Mouse (Mus musculus): ENCODE measurements around the gene Tctex1d2.
"Not testable (repeated sequence)": the region's sequence is repeated elsewhere in the genome, so short reads cannot be mapped to it uniquely, and the experiment has no call there.

Tctex1d2 gene

GRCm38 (mm10) chr16:32433138-32433537 lies 13.6 kb downstream of the Tctex1d2 start:
- no peak for DNase-seq

DNA sequence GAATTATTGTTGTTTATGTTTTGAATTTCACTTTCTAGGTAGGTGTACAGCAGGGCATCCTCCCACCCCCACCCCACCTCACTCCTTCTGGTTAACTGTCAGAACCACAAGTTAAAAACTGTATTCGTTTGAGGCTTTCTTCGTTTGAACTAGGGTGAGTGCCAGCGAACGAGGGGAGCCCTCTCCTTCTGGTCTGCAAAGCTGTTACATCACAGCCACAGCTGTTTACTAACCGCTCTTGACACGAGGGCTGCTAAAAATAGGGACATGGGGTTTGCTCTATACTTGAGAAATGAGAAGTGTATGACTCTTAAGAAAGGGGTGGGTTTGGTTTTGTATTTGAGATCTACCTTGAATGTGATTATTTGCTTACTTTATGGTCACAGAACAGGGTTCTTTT lies 14.6 kb downstream of the Tctex1d2 start:
- no peak for DNase-seq

- no peak for DNase-seq
Measured at GRCm38 (mm10) chr16:32434691-32435090, 15.2 kb downstream of the Tctex1d2 start.

GRCm38 (mm10) chr16:32436657-32437056 lies 17.2 kb downstream of the Tctex1d2 start:
- no peak for DNase-seq

DNA sequence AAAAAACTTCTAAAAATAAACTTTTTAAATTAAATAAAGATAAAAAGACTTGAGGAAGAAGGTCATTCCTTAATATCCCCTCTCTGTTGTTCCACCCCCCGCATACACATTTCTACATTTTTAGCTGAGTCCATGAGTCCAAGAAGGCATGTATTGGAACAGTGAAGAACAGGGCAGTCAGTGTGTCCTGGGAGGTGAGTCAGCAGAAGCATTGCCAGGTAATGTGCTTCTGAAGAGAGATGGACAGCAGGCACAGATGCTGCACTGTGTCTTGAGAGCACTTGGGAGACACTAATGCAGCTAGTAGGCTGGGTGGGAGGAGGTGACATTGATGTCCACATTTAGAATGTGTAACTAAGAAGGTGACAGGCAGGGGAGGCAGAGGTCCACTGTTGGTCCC lies 17.8 kb downstream of the Tctex1d2 start:
- no peak for DNase-seq

GRCm38 (mm10) chr16:32441432-32441831 lies 21.9 kb downstream of the Tctex1d2 start:
- no peak for DNase-seq

GRCm38 (mm10) chr16:32444615-32445014 lies 25.1 kb downstream of the Tctex1d2 start:
- DNase-seq, result not testable (repeated sequence)

DNA sequence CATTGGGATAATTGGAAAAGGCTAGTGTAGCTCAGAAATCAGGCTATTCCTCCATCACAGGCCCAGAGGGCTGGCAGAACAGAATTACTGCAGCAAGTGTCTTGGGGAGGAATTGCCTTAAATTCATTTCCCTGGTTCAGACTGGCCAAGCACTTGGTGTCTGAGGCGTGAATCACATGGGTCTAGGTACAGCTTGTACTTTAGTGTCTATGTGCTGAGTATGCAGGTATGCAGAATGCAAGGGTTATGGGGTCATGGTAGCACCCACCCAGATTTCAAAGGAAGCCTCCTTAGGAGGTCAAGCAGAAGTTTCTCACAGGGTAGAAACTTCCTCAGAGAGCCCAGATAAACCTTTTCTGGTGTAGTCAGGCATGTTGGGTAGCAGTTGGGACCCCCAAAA lies 26.1 kb downstream of the Tctex1d2 start:
- no peak for DNase-seq

DNA sequence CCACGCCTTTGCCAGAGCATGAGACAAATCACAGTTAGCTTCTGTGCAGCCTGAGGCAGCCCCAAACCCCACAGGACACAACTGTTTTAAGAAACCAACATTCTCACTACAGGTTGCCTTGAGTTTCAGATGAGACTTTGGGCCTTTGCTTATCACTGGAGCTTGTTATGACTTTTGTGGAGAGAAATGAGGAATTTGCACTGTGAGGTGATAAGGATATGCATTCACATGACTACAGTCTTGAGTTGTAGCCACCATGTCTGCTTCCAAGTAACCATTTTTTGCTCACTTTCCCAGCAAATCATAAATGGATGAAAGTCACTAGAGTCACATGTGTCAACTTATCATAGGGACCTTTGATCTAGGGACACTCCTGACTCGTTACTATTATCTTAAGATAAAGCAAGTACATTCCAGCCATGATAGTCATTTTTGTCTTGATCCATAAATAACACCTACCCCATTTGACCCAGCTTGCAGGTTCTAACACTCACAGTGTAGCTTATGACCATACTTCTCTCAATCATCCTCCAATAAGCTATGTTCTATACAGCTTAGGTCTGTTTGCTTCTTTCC lies 27.1 kb downstream of the Tctex1d2 start:
- no peak for DNase-seq

- no peak for DNase-seq
Measured at GRCm38 (mm10) chr16:32449665-32450064, 30.2 kb downstream of the Tctex1d2 start.

DNA sequence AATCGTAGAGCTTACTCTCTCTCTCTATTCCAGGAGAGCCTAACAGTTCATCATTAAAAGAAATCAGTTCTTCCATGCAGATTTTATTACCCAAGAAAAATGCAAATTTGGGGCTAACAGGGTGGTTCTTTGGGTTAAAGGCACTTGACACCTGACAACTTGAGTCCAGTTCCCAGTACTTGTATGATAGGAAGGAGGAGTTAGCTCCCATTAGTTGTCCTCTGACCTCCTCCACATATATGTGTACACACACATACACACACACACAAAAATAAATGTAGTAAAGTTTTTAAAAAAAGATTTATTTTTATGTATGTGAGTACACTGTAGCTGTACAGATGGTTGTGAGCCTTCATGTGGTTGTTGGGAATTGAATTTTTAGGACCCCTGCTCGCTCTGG lies 30.6 kb downstream of the Tctex1d2 start:
- no peak for DNase-seq

DNA sequence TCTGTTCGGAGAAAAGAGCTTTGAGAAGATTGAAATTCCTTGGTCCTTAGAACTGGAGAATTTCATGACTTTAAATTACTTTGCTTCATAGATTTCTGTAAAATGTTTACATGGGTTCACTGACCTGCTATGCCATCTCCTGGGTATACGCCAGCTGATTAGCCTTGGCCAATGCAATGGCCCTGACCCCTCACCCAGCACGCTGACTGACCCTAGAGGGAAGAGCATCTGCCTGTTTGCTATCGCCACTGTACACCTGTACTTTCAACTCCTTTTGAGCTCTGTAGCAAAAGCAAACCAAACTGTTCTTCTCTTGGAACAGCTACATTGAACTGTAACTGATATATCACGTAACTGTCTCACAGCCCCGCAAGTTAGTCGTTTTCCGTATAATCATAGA lies 33.6 kb downstream of the Tctex1d2 start:
- no peak for DNase-seq

DNA sequence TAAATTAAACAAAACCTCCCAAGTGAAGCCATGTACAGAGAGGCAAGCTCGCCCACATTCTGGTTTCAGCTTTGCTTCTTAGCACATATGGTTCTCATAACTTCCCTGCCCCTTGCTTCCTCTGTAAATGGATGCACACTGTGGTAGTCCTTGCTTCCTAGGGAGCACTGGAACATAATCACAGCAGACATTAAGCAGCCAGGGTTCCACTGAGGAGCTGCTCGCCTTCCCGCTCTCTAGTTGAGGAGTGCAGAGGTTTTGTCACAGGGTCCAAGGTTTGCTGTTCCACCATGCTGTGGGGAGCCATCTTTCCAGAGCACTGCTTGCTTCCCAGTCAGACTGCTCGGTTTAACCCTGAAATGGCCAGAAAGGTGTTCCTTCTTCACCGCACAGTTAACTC lies 35.1 kb downstream of the Tctex1d2 start:
- DNase-seq, result no peak

DNA sequence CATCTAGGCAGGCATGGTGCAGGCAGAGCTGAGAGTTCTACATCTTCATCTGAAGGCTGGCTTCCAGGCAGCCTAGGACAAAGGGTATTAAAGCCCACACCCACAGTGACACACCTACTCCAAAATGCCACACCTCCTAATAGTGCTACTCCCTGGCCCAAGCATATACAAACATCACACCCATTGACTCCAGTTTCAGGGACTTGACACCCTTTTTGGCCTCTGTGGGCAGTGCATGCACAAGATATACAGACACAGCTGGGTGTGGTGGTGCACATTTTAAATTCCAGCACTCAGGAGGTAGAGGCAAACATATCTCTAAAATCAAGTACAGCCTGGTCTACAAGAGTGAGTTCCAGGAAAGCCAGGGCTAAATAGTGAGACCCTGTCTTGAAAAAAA lies 36.6 kb downstream of the Tctex1d2 start:
- no peak for DNase-seq

DNA sequence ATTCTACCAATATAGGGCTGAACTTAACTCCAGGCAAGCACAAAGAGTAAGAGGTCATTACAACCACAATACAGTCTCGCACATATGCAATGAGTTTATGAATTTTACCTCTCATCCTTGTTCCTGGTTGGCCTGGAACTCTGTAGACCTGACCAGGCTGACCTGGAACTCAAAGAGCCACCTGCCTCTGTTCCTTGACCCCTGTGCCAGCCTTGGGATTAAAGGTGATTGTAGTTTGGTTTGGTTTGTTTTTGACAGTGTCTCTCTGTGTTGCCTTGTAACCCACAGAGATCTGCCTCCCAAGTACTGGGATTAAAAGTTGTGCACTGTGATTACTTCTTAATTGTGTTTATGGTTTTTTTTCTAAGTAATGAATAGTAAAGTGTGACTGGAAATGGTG lies 37.3 kb downstream of the Tctex1d2 start:
- no peak for DNase-seq

GRCm38 (mm10) chr16:32457589-32458386 lies 38.3 kb downstream of the Tctex1d2 start:
- peak; percentile 60 for DNase-seq

- DNase-seq, result no peak
Measured at GRCm38 (mm10) chr16:32460518-32460917, 41.0 kb downstream of the Tctex1d2 start.

DNA sequence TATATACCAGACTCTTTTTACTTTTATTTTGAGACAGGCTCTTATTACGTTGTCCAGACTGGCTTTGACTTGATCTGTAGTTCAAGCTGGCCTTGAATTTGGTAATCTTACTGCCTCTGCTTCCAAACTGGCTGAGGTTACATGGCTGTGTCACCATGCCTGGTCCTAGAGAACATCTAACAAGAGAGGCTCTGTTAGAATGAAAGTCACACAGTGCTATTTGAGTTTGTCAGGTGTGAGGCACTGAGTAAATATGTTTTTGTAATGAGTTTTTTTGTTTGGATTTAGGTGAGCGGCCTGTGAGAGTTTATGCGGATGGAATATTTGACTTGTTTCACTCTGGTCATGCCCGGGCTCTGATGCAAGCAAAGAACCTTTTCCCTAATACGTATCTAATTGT lies 42.2 kb downstream of the Tctex1d2 start:
- no peak for DNase-seq

DNA sequence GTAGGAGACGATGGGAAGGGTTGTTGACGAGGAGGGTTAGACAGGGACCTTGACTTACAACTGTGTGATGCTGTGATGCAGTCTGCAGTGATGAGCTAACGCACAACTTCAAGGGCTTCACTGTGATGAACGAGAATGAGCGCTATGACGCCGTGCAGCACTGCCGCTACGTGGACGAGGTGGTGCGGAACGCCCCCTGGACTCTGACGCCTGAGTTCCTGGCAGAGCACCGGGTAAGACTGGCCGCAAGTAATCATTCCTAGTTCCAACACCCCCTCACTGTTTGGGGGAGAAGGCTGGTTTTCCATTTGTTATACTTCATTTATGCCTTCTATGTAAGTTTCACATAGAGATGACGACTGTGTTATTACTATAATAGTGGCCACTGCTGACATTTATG lies 43.4 kb downstream of the Tctex1d2 start:
- no peak for DNase-seq

- DNase-seq, result no peak
Measured at GRCm38 (mm10) chr16:32463426-32463825, 43.9 kb downstream of the Tctex1d2 start.

DNA sequence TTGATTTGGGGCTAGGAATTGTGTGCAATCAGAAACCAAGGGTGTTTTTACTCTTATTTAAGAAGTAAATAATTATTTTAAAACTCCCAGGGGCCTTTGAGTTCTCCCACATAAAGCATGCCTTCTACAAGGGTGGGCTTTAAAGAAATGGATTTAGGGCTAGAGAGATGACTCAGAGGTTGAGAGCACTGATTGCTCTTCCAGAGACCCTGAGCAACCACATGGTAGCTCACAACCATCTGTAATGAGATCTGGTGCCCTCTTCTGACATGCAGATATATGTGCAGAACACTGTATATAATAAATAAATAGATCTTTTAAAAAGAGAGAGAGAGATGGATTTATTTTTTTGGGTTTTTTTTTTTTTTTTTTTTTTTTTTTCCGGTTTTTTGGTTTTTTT lies 45.4 kb downstream of the Tctex1d2 start:
- no peak for DNase-seq

DNA sequence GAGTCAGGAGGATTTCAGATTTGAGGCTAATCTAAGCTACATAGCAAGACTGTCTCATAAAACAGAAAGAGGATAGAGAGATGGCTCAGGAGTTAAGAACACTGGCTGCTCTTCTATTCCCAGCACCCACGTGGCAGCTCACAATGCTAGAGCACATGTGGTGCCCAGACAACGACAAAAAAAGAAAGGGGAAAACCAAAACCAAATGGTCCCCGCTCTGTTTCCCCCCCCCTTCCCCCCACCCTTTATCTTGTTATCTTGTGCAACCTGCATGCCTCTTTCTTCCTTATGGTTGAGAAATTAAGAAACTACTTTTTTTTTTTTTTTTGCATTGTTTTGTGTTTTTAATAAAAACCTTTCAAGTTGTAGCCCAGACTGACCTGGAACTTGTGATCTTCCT lies 49.0 kb downstream of the Tctex1d2 start:
- DNase-seq, result no peak

- DNase-seq, result no peak
Measured at GRCm38 (mm10) chr16:32469404-32470105, 50.1 kb downstream of the Tctex1d2 start.
